Mouse (Mus musculus): ENCODE data around the gene Tmem92. TPM values are rescaled to one million over a fixed set of nuclear protein-coding genes. Genes with fewer than 3 reads are reported as not detected.

Gene Tmem92
- polyA plus RNA-seq, 1 experiment: 0.30 TPM

DNA sequence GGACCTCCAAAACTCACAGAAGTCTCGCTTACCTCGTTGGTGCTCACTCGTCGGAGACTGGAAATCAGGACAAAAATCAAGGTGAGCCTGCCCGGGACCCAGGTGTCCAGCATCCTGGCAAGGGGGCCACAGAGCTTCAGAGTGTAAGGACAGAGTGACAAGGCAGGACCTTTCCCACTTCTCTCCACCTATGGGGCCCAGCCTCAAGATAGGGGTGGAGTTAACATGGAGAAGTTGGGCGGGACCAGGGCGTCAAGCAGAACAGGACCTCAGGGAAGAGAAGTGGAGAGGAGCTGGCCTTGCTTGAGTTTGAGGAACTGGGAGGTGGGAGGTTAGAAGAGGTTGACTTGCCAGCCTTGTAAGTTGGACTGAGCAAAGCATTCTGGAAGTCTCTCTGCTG is 21.7 kb downstream of the Tmem92 start:
- H3K4me1 ChIP-seq (ENCODE audit: control insufficient read depth, insufficient read depth, low read length): no peaks in the 10 kb centered on the region
- no peaks in the 10 kb centered on the region for H3K27me3 ChIP-seq (ENCODE audit: control insufficient read depth, insufficient read depth, low read length, poor library complexity, severe bottlenecking)
- H3K4me3 ChIP-seq (ENCODE audit: low read depth, low read length): no peak overlapping the region
- TF ChIP-seq EP300 (IDR thresholded peaks at IDR 0.05; ENCODE audit: insufficient read depth, low read depth, low read length) (no peak), CTCF (IDR thresholded peaks at IDR 0.05; ENCODE audit: low read depth, low read length) (no peak), POLR2A (IDR thresholded peaks at IDR 0.05; ENCODE audit: insufficient read depth, low read length) (no peak)
- H3K36me3 ChIP-seq (ENCODE audit: control insufficient read depth, insufficient read depth, low read length, poor library complexity, severe bottlenecking): no peaks in the 10 kb centered on the region
- H3K9me3 ChIP-seq (replicated peaks; ENCODE audit: control insufficient read depth, insufficient read depth, low read length, poor library complexity, severe bottlenecking): no peaks in the 10 kb centered on the region
- H3K27ac ChIP-seq (ENCODE audit: insufficient read depth, low read length): no peak overlapping the region
- H3K9ac ChIP-seq (ENCODE audit: low read depth, poor library complexity, severe bottlenecking): no peak overlapping the region

DNA sequence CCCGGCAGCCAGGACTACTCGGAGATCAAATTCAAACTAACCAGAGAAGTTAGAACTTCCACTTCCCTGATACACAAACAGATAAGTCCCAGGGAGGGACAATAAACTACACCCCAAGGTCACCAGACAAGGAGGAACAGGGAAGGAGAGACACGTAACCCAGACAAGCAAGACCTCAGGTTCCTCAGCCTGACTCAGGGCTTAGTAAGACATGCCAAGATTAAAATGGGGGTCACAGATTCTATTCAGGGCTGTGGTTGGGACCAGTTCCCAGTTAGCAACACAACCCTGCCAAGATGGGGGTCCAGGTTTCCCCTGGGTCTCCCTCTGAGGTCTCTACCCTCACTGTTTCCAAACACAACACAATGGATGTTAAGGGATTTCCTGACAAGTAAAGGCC is 22.1 kb downstream of the Tmem92 start:
- H3K27ac ChIP-seq (ENCODE audit: insufficient read depth, low read length): no peak overlapping the region
- H3K4me1 ChIP-seq (ENCODE audit: control insufficient read depth, insufficient read depth, low read length): no peaks in the 10 kb centered on the region
- no peaks in the 10 kb centered on the region for H3K27me3 ChIP-seq (ENCODE audit: control insufficient read depth, insufficient read depth, low read length, poor library complexity, severe bottlenecking)
- H3K9ac ChIP-seq (ENCODE audit: low read depth, poor library complexity, severe bottlenecking): no peak overlapping the region
- H3K9me3 ChIP-seq (replicated peaks; ENCODE audit: control insufficient read depth, insufficient read depth, low read length, poor library complexity, severe bottlenecking): no peaks in the 10 kb centered on the region
- no peaks in the 10 kb centered on the region for H3K36me3 ChIP-seq (ENCODE audit: control insufficient read depth, insufficient read depth, low read length, poor library complexity, severe bottlenecking)
- H3K4me3 ChIP-seq (ENCODE audit: low read depth, low read length): no peak overlapping the region
- TF ChIP-seq POLR2A (IDR thresholded peaks at IDR 0.05; ENCODE audit: insufficient read depth, low read length): no peak
- TF ChIP-seq CTCF (IDR thresholded peaks at IDR 0.05; ENCODE audit: low read depth, low read length): no peak
- no peak for TF ChIP-seq EP300 (IDR thresholded peaks at IDR 0.05; ENCODE audit: insufficient read depth, low read depth, low read length)

DNA sequence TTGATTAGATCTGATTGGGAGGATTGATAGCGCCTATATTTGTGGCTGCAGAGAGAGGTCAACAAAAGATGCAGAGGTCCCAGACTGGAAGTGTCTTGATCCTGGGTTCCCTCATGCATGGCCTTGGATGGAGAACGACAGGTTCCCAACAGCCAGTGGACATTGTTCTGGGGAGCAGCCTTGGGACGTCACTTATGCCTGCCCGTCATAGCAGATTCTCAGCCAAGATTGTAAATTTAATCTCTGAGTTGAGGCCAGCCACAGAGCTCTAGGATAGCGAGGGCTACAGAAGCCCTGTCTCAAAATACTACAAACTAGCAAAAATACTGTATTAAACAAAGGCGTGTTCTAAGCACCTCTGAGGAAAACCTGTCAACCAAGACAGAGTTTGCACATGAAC is 22.6 kb downstream of the Tmem92 start:
- Histone ChIP-seq H3K36me3 (ENCODE audit: control insufficient read depth, insufficient read depth, low read length, poor library complexity, severe bottlenecking) (no peaks in the 10 kb centered on the region), H3K4me1 (ENCODE audit: control insufficient read depth, insufficient read depth, low read length) (no peaks in the 10 kb centered on the region), H3K27me3 (ENCODE audit: control insufficient read depth, insufficient read depth, low read length, poor library complexity, severe bottlenecking) (no peaks in the 10 kb centered on the region), H3K4me3 (ENCODE audit: low read depth, low read length) (no peak overlapping the region), H3K9me3 (replicated peaks; ENCODE audit: control insufficient read depth, insufficient read depth, low read length, poor library complexity, severe bottlenecking) (no peaks in the 10 kb centered on the region), H3K9ac (ENCODE audit: low read depth, poor library complexity, severe bottlenecking) (no peak overlapping the region), H3K27ac (ENCODE audit: insufficient read depth, low read length) (no peak overlapping the region)
- TF ChIP-seq CTCF (IDR thresholded peaks at IDR 0.05; ENCODE audit: low read depth, low read length): no peak
- TF ChIP-seq POLR2A (IDR thresholded peaks at IDR 0.05; ENCODE audit: insufficient read depth, low read length): no peak
- no peak for TF ChIP-seq EP300 (IDR thresholded peaks at IDR 0.05; ENCODE audit: insufficient read depth, low read depth, low read length)

DNA sequence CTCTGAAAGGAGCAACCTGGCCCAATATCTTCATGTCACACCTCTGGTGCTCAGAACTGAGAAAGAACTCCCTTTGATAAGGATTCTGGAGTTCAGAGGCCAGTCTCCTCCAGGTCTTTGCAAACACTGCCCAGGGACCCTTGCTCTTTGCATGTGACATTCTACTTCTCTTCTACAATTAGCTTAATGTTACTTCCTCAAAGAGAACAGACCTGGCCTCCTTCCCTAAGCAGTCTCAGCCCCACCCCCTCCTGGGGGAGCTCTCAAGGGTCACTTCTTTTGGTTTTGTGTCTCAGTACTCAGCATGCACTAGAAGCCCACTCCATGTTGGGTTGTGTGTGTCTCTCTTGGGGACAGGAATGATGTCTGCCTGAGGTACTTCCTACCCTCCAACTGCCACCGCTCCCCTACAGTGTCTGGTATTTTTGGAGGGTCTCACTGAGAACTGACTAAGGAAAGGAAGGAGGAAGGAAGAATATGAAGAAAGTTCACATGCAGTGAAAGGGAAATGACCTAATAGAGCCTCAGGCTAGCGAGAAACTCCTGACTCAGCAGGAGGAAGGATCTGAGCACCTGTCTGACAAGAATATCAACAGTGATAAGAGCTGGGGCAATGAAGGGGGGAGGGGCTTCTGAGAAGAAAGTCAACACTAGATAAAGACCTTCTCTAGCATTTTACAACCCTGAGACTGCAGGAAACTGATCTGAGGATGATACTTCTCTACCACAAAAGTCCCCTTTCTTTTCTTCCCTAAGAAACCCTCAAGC is 29.4 kb downstream of the Tmem92 start:
- H3K27ac ChIP-seq (ENCODE audit: insufficient read depth, low read length): no peak overlapping the region
- no peaks in the 10 kb centered on the region for H3K36me3 ChIP-seq (ENCODE audit: control insufficient read depth, insufficient read depth, low read length, poor library complexity, severe bottlenecking)
- H3K9ac ChIP-seq (ENCODE audit: low read depth, poor library complexity, severe bottlenecking): no peak overlapping the region
- TF ChIP-seq POLR2A (IDR thresholded peaks at IDR 0.05; ENCODE audit: insufficient read depth, low read length) (no peak), EP300 (IDR thresholded peaks at IDR 0.05; ENCODE audit: insufficient read depth, low read depth, low read length) (no peak), CTCF (IDR thresholded peaks at IDR 0.05; ENCODE audit: low read depth, low read length) (no peak)
- no peaks in the 10 kb centered on the region for H3K9me3 ChIP-seq (replicated peaks; ENCODE audit: control insufficient read depth, insufficient read depth, low read length, poor library complexity, severe bottlenecking)
- H3K27me3 ChIP-seq (ENCODE audit: control insufficient read depth, insufficient read depth, low read length, poor library complexity, severe bottlenecking): no peaks in the 10 kb centered on the region
- H3K4me3 ChIP-seq (ENCODE audit: low read depth, low read length): no peak overlapping the region
- H3K4me1 ChIP-seq (ENCODE audit: control insufficient read depth, insufficient read depth, low read length): no peaks in the 10 kb centered on the region

DNA sequence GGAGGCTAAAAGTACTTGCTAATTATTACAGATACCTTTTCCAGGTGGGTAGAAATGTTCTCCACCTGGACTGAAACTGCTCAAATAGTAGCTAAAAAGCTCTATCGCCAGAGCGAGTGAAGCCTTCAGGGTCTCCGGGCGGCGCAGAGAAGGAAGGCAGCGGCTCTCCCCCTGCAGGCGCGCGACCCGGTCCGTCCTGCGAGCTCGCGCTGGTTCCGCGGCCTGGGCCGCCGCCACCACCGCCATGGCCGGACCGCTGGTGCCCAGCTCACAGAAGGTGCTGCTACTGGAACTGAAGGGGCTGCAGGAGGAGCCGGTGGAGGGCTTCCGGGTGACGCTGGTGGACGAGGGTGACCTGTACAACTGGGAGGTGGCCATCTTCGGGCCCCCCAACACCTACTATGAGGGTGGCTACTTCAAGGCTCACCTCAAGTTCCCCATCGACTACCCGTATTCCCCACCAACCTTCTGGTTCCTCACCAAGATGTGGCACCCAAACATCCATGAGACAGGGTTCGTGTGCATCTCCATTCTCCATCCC is 40.7 kb downstream of the Tmem92 start, which contains the start of gene Cdc34b:
Cdc34b (plus strand) TSS at position 51 of the 541 bp plus-strand sequence.
- H3K27ac ChIP-seq (ENCODE audit: insufficient read depth, low read length): no peak within 1 kb of the TSS
- H3K36me3 ChIP-seq (ENCODE audit: control insufficient read depth, insufficient read depth, low read length, poor library complexity, severe bottlenecking): no peaks in the 10 kb centered on the region
- H3K9me3 ChIP-seq (replicated peaks; ENCODE audit: control insufficient read depth, insufficient read depth, low read length, poor library complexity, severe bottlenecking): peaks cover 5% of the 10 kb centered on the region; the same call in 1 of the 2 replicates
- no peaks in the 10 kb centered on the region for H3K27me3 ChIP-seq (ENCODE audit: control insufficient read depth, insufficient read depth, low read length, poor library complexity, severe bottlenecking)
- H3K9ac ChIP-seq (ENCODE audit: low read depth, poor library complexity, severe bottlenecking): peak within 1 kb of the TSS; percentile 40; the same call in 1 of the 2 replicates
- no peaks in the 10 kb centered on the region for H3K4me1 ChIP-seq (ENCODE audit: control insufficient read depth, insufficient read depth, low read length)
- TF ChIP-seq CTCF (IDR thresholded peaks at IDR 0.05; ENCODE audit: low read depth, low read length) (no peak), POLR2A (IDR thresholded peaks at IDR 0.05; ENCODE audit: insufficient read depth, low read length) (no peak), EP300 (IDR thresholded peaks at IDR 0.05; ENCODE audit: insufficient read depth, low read depth, low read length) (no peak)
- H3K4me3 ChIP-seq (ENCODE audit: low read depth, low read length): peak within 1 kb of the TSS; percentile 5; the same call in 1 of the 2 replicates

DNA sequence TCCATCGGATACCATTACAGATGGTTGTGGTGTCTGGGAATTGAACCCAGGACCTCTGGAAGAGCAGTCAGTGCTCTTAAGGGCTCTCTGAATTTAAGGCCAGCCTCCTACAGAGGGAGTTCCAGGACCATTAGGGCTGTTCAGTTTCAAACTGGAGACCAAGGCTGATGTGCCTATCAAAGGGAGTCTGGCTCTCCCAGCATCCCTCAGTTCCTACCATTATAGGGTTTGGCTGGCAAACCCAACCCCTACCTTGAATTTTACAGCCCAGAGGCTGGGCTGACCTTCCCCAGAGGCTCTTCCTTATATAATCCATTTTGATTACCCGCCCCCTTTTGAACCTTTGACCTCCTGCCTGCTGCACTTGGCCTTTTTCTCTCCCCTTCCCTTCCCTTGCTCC is 46.8 kb downstream of the Tmem92 start:
- no peak overlapping the region for H3K4me3 ChIP-seq (ENCODE audit: low read depth, low read length)
- H3K9ac ChIP-seq (ENCODE audit: low read depth, poor library complexity, severe bottlenecking): no peak overlapping the region

More for the DNA sequence above, 46.8 kb downstream of the Tmem92 start:
- Histone ChIP-seq H3K27ac (ENCODE audit: insufficient read depth, low read length) (no peak overlapping the region), H3K4me1 (ENCODE audit: control insufficient read depth, insufficient read depth, low read length) (peaks cover 2% of the 10 kb centered on the region), H3K27me3 (ENCODE audit: control insufficient read depth, insufficient read depth, low read length, poor library complexity, severe bottlenecking) (no peaks in the 10 kb centered on the region), H3K36me3 (ENCODE audit: control insufficient read depth, insufficient read depth, low read length, poor library complexity, severe bottlenecking) (no peaks in the 10 kb centered on the region), H3K9me3 (replicated peaks; ENCODE audit: control insufficient read depth, insufficient read depth, low read length, poor library complexity, severe bottlenecking) (no peaks in the 10 kb centered on the region)
- no peak for TF ChIP-seq EP300 (IDR thresholded peaks at IDR 0.05; ENCODE audit: insufficient read depth, low read depth, low read length)
- TF ChIP-seq CTCF (IDR thresholded peaks at IDR 0.05; ENCODE audit: low read depth, low read length): no peak
- no peak for TF ChIP-seq POLR2A (IDR thresholded peaks at IDR 0.05; ENCODE audit: insufficient read depth, low read length)

Data from ES-Bruce4 (cell line).